Mouse (Mus musculus) forebrain, embryonic 15.5 days (tissue): Measurements from ENCODE around the gene Cd59a. TPM values are rescaled to one million over a fixed set of nuclear protein-coding genes. Genes with fewer than 3 reads are reported as not detected.

Experiments used
- ATAC-seq: fragments of 200-750 bp; cut with Nextera tagmentation; replicated peaks from 2 replicates; pipeline ENCODE4 v1.8.0; 2017; ENCODE audit warnings: mild to moderate bottlenecking, moderate TSS enrichment, moderate library complexity
- H3K27ac ChIP-seq: fragments of 300-500 bp; sonication (generic); replicated peaks from 2 replicates; pipeline ENCODE4 v1.5.1; 2015; ENCODE audit warnings: mild to moderate bottlenecking, inconsistent platforms
- H3K27me3 ChIP-seq: fragments of 300-500 bp; sonication (generic); 2 replicates; pipeline ENCODE4 v1.6.1; 2015; ENCODE audit warnings: inconsistent platforms
- H3K36me3 ChIP-seq: fragments of 300-500 bp; sonication (generic); 2 replicates; pipeline ENCODE4 v1.6.1; 2015; ENCODE audit warnings: mild to moderate bottlenecking, inconsistent platforms
- H3K4me1 ChIP-seq: fragments of 300-500 bp; sonication (generic); 2 replicates; pipeline ENCODE4 v1.6.1; 2015; ENCODE audit warnings: inconsistent platforms
- H3K4me2 ChIP-seq: fragments of 300-500 bp; sonication (generic); replicated peaks from 2 replicates; pipeline ENCODE4 v1.6.1; 2015; ENCODE audit warnings: mild to moderate bottlenecking, inconsistent platforms
- H3K4me3 ChIP-seq: fragments of 300-500 bp; sonication (generic); 2 replicates; pipeline ENCODE4 v1.5.1; 2015; ENCODE audit warnings: mild to moderate bottlenecking, inconsistent platforms
- H3K9ac ChIP-seq: fragments of 300-500 bp; sonication (generic); replicated peaks from 2 replicates; pipeline ENCODE4 v1.6.1; 2015; ENCODE audit warnings: mild to moderate bottlenecking, inconsistent platforms
- H3K9me3 ChIP-seq: fragments of 300-500 bp; sonication (generic); 2 replicates; pipeline ENCODE4 v1.6.1; 2016; ENCODE audit warnings: inconsistent platforms
- WGBS: fragments of 180-500 bp; shearing (Covaris S2); methylation state at CpG from one replicate; pipeline ENCODE4 v1.1.7; 2015; ENCODE audit warnings: mixed read lengths; 5-methylcytosine and 5-hydroxymethylcytosine counted together
- polyA plus RNA-seq: library from polyadenylated mRNA; unstranded; fragments of >200 nt; fragmentation: Nextera tagmentation; extraction: Ambion mirVana; gene quantifications from 2 replicates; pipeline ENCODE4 v1.2.1, GENCODE M21; 2015

Gene Cd59a
- polyA plus RNA-seq, 1 experiment from 2014 or later, result 5.6 TPM

- H3K36me3 ChIP-seq, result peaks cover 21% of the 10 kb centered on the region
- H3K9ac ChIP-seq, result no peak overlapping the region
- H3K9me3 ChIP-seq, result no peaks in the 10 kb centered on the region
- H3K4me1 ChIP-seq, result no peaks in the 10 kb centered on the region
- H3K27ac ChIP-seq, result no peak overlapping the region
- 72% methylated on average over 4 of the region's 4 CpGs for WGBS
- no peak overlapping the region for H3K4me2 ChIP-seq
- ATAC-seq, result no peak
- no peaks in the 10 kb centered on the region for H3K27me3 ChIP-seq
- no peak overlapping the region for H3K4me3 ChIP-seq
Measured at GRCm38 (mm10) chr2:104153345-104153744, 57.7 kb downstream of the Cd59a start.

- Histone ChIP-seq H3K27me3 (no peaks in the 10 kb centered on the region), H3K4me2 (no peak overlapping the region), H3K27ac (no peak overlapping the region), H3K9ac (no peak overlapping the region), H3K9me3 (no peaks in the 10 kb centered on the region), H3K4me1 (no peaks in the 10 kb centered on the region), H3K4me3 (no peak overlapping the region), H3K36me3 (peaks cover 19% of the 10 kb centered on the region)
- ATAC-seq, result no peak
- WGBS, result 85% methylated on average over 3 of the region's 3 CpGs
Measured at GRCm38 (mm10) chr2:104153876-104154275, 58.3 kb downstream of the Cd59a start.

- Histone ChIP-seq H3K36me3 (peaks cover under 1% of the 10 kb centered on the region; the same call in 1 of the 2 replicates), H3K27ac (no peak overlapping the region), H3K4me3 (no peak overlapping the region), H3K4me1 (no peaks in the 10 kb centered on the region), H3K27me3 (no peaks in the 10 kb centered on the region), H3K9me3 (no peaks in the 10 kb centered on the region), H3K9ac (no peak overlapping the region), H3K4me2 (no peak overlapping the region)
- WGBS, result 90% methylated on average over 4 of the region's 4 CpGs
- ATAC-seq, result no peak
Measured at GRCm38 (mm10) chr2:104157831-104158230, 62.2 kb downstream of the Cd59a start.

- Histone ChIP-seq H3K9ac (no peak overlapping the region), H3K27me3 (no peaks in the 10 kb centered on the region), H3K9me3 (no peaks in the 10 kb centered on the region), H3K27ac (no peak overlapping the region), H3K36me3 (peaks cover 7% of the 10 kb centered on the region; the same call in 1 of the 2 replicates), H3K4me3 (no peak overlapping the region), H3K4me1 (peaks cover 9% of the 10 kb centered on the region), H3K4me2 (no peak overlapping the region)
- WGBS, result 88% methylated on average over 7 of the region's 7 CpGs
- ATAC-seq, result no peak
Measured at GRCm38 (mm10) chr2:104163418-104163817, 67.8 kb downstream of the Cd59a start.

GRCm38 (mm10) chr2:104163978-104164487, 68.4 kb downstream of the Cd59a start:
- no peak overlapping the region for H3K27ac ChIP-seq
- no peaks in the 10 kb centered on the region for H3K27me3 ChIP-seq
- H3K9me3 ChIP-seq, result no peaks in the 10 kb centered on the region
- peaks cover 7% of the 10 kb centered on the region; the same call in 1 of the 2 replicates for H3K36me3 ChIP-seq
- WGBS, result 92% methylated on average over 4 of the region's 4 CpGs
- peaks cover 14% of the 10 kb centered on the region for H3K4me1 ChIP-seq
- H3K4me3 ChIP-seq, result no peak overlapping the region
- H3K9ac ChIP-seq, result no peak overlapping the region
- ATAC-seq, result no peak
- H3K4me2 ChIP-seq, result no peak overlapping the region

Other genes with a start within 250 kb of the Cd59a start
- gene Lmo2, start 137.8 kb upstream of the Cd59a start, polyA plus RNA-seq, result 21.8 and 23.6 TPM in 2 replicates
- 60.2 and 65.1 TPM in 2 replicates for gene Fbxo3, start 68.1 kb upstream of the Cd59a start, polyA plus RNA-seq
- gene 4931422A03Rik, start 67.4 kb upstream of the Cd59a start, polyA plus RNA-seq, result 1.5 and 2.2 TPM in 2 replicates
- gene Gm10912, start 30.0 kb upstream of the Cd59a start, polyA plus RNA-seq, result not detected in 2 replicates
- gene Gm10799, start 27.3 kb upstream of the Cd59a start, polyA plus RNA-seq, result not detected in 2 replicates
- gene Cd59b, start 26.0 kb upstream of the Cd59a start, polyA plus RNA-seq, result 1.2 TPM in 2 replicates
- not detected in 2 replicates for gene A930018P22Rik, start 27.0 kb downstream of the Cd59a start, polyA plus RNA-seq